Comparison of ENCODE assay signal across 8 mouse cellular contexts in the genomic region with DNA sequence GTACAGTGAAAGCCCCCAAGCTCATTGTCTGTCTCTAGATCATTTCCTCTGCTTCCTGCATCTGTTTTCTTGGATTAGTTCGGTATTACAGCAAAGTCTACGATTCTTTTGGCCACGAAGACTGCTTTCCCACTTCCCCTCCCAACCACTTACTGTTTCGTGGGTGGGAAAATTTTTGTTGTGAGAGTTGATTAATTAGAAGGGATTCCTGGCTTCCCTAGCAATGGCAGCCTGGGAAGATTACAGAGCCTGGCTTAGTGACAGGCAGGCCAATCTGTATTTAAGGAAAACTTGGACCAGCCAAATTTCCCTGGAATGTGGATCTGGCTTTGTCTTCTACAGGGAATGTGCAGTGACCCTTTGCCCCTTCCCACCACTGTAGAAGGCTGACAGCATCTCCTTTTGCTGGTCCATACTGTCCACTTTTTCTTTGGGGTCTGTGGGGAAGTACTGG. TPM values are rescaled to one million over a fixed set of nuclear protein-coding genes. Genes with fewer than 3 reads are reported as not detected.
DNase-seq lines count a peak whose midpoint lies in the region; ATAC-seq lines count a peak whose summit lies in the region.
"Had no signal": no experiment of that assay in that cellular context is flagged by ENCODE, and none has a peak within 500 bp of the region (broad histone marks: within the 10 kb centered on the region; RNA-seq: fewer than 3 reads in every experiment).

No protein-coding gene starts in this region.

- H3K4me2 ChIP-seq in lung, embryonic 15.5 days, result no peak overlapping the region
- H3K4me2 ChIP-seq in forebrain, embryonic 12.5 days, result 0 out of 2 replicates have a peak overlapping the region, but pooled peaks have one; percentile 6
- H3K4me2 ChIP-seq in neural tube, embryonic 15.5 days, result no peak overlapping the region

- H3K9ac ChIP-seq in lung, embryonic 15.5 days, result no peak overlapping the region
- no peak overlapping the region for H3K9ac ChIP-seq in forebrain, embryonic 12.5 days
- H3K9ac ChIP-seq in neural tube, embryonic 15.5 days (replicated peaks), result no peak overlapping the region

- H3K27ac ChIP-seq in lung, embryonic 15.5 days, result peak overlapping the region; percentile 43
- H3K27ac ChIP-seq in forebrain, embryonic 12.5 days, result no peak overlapping the region
- H3K27ac ChIP-seq in neural tube, embryonic 15.5 days (replicated peaks), result peak overlapping the region; percentile 41

- H3K9me3 ChIP-seq in lung, embryonic 15.5 days, result no peaks in the 10 kb centered on the region
- no peaks in the 10 kb centered on the region for H3K9me3 ChIP-seq in forebrain, embryonic 12.5 days
- H3K9me3 ChIP-seq in neural tube, embryonic 15.5 days (replicated peaks), result no peaks in the 10 kb centered on the region

- H3K36me3 ChIP-seq in lung, embryonic 15.5 days, result no peaks in the 10 kb centered on the region
- no peaks in the 10 kb centered on the region for H3K36me3 ChIP-seq in forebrain, embryonic 12.5 days (replicated peaks)
- no peaks in the 10 kb centered on the region for H3K36me3 ChIP-seq in neural tube, embryonic 15.5 days

- peaks cover 24% of the 10 kb centered on the region for H3K4me1 ChIP-seq in lung, embryonic 15.5 days
- H3K4me1 ChIP-seq in forebrain, embryonic 12.5 days, result peaks cover 19% of the 10 kb centered on the region
- no peaks in the 10 kb centered on the region for H3K4me1 ChIP-seq in neural tube, embryonic 15.5 days

- DNase-seq in lung, adult 18-20 months, result no peak
- DNase-seq in heart, postnatal 4 days, result peak; percentile 50
- no peak for DNase-seq in urinary bladder, adult 18-20 months (ENCODE audit: low spot score in 2 of 2)
- no peak for DNase-seq in left cerebral cortex, postnatal 36 days (ENCODE audit: low spot score in 2 of 2)

- H3K27me3 ChIP-seq in lung, embryonic 15.5 days, result no peaks in the 10 kb centered on the region
- no peaks in the 10 kb centered on the region for H3K27me3 ChIP-seq in forebrain, embryonic 12.5 days
- H3K27me3 ChIP-seq in neural tube, embryonic 15.5 days (replicated peaks), result no peaks in the 10 kb centered on the region
- H3K27me3 ChIP-seq: Patski had no signal

- WGBS in lung, embryonic 15.5 days, result 17% methylated on average over 4 of the region's 4 CpGs
- 4% methylated on average over 4 of the region's 4 CpGs for WGBS in forebrain, embryonic 12.5 days
- 20% methylated on average over 4 of the region's 4 CpGs for WGBS in neural tube, embryonic 15.5 days

- peak; percentile 50; the same call in 1 of the 2 replicates for ATAC-seq in lung, embryonic 15.5 days (ENCODE audit: borderline replicate concordance, extremely low read depth, low FRiP score, low TSS enrichment)
- peak; percentile 54 for ATAC-seq in forebrain, embryonic 12.5 days (ENCODE audit: low FRiP score)
- ATAC-seq in neural tube, embryonic 15.5 days (ENCODE audit: low FRiP score), result no peak
- ATAC-seq: Patski had no signal

- intact Hi-C loops in left cerebral cortex, postnatal 36 days (cut with DNase I), result loop anchor here (2.0 to 10.0 kb wide), 3 partner anchors 203 to 1030 kb away; a partner anchor contains a TSS

- H3K4me3 ChIP-seq in lung, embryonic 15.5 days, result no peak overlapping the region
- no peak overlapping the region for H3K4me3 ChIP-seq in forebrain, embryonic 12.5 days (replicated peaks)
- H3K4me3 ChIP-seq in neural tube, embryonic 15.5 days (replicated peaks), result no peak overlapping the region

RNA-seq across cellular contexts. Expression of a gene that starts 20.8 kb away (rescaled TPM):
- polyA plus RNA-seq in lung, embryonic 15.5 days (2015; fragmentation: Nextera tagmentation; extraction: Ambion mirVana), result 25.1 and 31.7 TPM in 2 replicates
- 23.3 and 25.8 TPM in 2 replicates for polyA plus RNA-seq in forebrain, embryonic 12.5 days (2016; fragmentation: Nextera tagmentation; extraction: Ambion mirVana)
- total RNA-seq in heart, postnatal 4 days (2021), result 10 to 100 TPM; 22.6 to 25.7 TPM
- 23.4 and 24.0 TPM in 2 replicates for polyA plus RNA-seq in neural tube, embryonic 15.5 days (2015; fragmentation: Nextera tagmentation; extraction: Ambion mirVana)
- total RNA-seq in left cerebral cortex, postnatal 36 days (2021), result 10 to 100 TPM; 10.5 to 15.2 TPM

RNA-seq across cellular contexts. Expression of a gene that starts 20.8 kb away (rescaled TPM):
- 11.6 and 12.1 TPM in 2 replicates for polyA plus RNA-seq in lung, embryonic 15.5 days (2015; fragmentation: Nextera tagmentation; extraction: Ambion mirVana)
- 10.6 and 12.7 TPM in 2 replicates for polyA plus RNA-seq in forebrain, embryonic 12.5 days (2016; fragmentation: Nextera tagmentation; extraction: Ambion mirVana)
- total RNA-seq in heart, postnatal 4 days (2021), result 10 to 100 TPM; 30.4 to 30.9 TPM
- 13.8 and 15.1 TPM in 2 replicates for polyA plus RNA-seq in neural tube, embryonic 15.5 days (2015; fragmentation: Nextera tagmentation; extraction: Ambion mirVana)
- 10 to 100 TPM; 26.2 to 26.9 TPM for total RNA-seq in left cerebral cortex, postnatal 36 days (2021)

RNA-seq across cellular contexts. Expression of a gene that starts 21.0 kb away (rescaled TPM):
- 7.2 and 7.3 TPM in 2 replicates for polyA plus RNA-seq in lung, embryonic 15.5 days (2015; fragmentation: Nextera tagmentation; extraction: Ambion mirVana)
- 11.6 and 12.1 TPM in 2 replicates for polyA plus RNA-seq in forebrain, embryonic 12.5 days (2016; fragmentation: Nextera tagmentation; extraction: Ambion mirVana)
- total RNA-seq in heart, postnatal 4 days (2021), result 1 to 10 TPM; 3.7 to 4.4 TPM
- polyA plus RNA-seq in neural tube, embryonic 15.5 days (2015; fragmentation: Nextera tagmentation; extraction: Ambion mirVana), result 11.0 and 12.1 TPM in 2 replicates
- total RNA-seq in left cerebral cortex, postnatal 36 days (2021), result 1 to 10 TPM; 8.1 to 8.2 TPM

RNA-seq across cellular contexts. Expression of a gene that starts 26.5 kb away (rescaled TPM):
- polyA plus RNA-seq in lung, embryonic 15.5 days (2015; fragmentation: Nextera tagmentation; extraction: Ambion mirVana), result 38.9 and 39.8 TPM in 2 replicates
- polyA plus RNA-seq in forebrain, embryonic 12.5 days (2016; fragmentation: Nextera tagmentation; extraction: Ambion mirVana), result 17.2 and 24.3 TPM in 2 replicates
- 10 to 100 TPM; 14.5 to 35.5 TPM for total RNA-seq in heart, postnatal 4 days (2021)
- 37.2 and 42.8 TPM in 2 replicates for polyA plus RNA-seq in neural tube, embryonic 15.5 days (2015; fragmentation: Nextera tagmentation; extraction: Ambion mirVana)
- total RNA-seq in left cerebral cortex, postnatal 36 days (2021), result 10 to 100 TPM in 1 of 2 experiments, 1 to 10 TPM in 1; 8.5 to 14.3 TPM
